Mouse (Mus musculus) WW6 (cell line): Measurements from ENCODE around the gene Rnf227.
"Not testable (repeated sequence)": the region's sequence is repeated elsewhere in the genome, so short reads cannot be mapped to it uniquely, and the experiment has no call there.

ENCODE experiments used
- DNase-seq: peaks from one replicate; pipeline ENCODE4 v3.0.0-alpha.2; 2013; ENCODE audit warnings: low read depth, low spot score

The Rnf227 gene

DNA sequence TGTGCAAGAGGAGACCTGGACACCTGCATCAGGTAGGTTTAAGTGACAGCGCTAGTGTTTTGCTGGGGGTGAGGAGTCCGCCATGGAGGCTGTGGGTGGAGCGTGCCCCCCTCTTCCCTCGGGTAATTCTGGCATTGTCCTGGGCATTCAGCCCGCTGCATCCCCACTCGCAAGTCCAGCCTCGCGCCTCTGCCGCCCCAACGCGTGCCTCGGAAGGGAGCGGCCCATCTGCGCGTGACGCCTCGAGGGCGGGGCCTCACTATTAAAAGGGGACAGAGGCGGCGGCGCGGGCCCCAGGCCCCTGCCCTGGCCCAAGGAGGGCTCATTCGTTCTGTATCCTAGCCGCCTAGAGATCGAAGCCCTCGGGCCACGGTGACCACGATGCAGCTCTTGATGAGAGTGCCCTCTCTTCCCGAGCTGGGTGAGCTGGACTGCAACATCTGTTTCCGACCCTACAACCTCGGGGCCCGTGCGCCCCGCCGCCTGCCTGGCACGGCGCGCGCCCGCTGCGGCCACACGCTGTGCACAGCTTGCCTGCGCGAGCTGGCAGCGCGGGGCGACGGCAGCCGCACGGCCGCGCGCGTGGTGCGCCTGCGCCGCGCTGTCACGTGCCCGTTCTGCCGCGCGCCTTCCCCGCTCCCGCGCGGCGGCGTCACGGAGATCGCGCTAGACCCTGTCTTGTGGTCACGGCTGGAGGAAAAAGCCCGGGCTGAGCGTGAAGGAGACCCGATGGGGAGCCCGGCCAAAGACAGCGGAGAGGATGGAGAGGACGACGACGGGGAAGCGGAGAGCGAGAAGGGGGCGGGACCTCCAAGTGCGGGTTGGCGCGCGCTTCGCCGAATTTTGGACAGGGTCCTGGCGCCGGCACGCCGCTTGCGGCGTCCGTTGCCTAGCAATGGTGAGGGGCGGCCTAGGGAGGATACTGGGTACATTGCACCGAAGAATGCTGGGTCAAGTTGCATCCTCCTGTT is at the start of gene Rnf227:
Gene Rnf227 (plus strand): TSS at position 301 of the 971 bp plus-strand sequence.
- no peak for DNase-seq

DNA sequence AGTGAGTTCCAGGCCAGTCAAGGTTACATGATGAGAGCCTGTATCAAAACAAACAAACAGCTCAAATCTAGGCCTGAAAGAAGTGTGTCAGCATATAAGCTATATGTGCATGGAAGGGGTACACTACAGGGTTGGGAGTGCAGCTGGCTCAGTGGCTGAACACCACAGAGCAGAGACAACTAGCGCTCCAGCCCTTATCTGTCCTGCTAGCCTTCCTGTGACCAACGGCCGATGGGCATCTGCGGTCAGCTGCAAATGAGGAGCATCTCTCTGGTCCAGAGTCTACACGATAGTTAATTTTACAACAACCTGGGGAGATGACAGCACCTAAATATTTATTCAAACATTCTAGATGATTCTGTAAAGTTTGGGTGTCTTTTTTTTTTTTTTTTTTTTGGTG is 49.1 kb upstream of the Rnf227 start:
- no peak for DNase-seq

DNA sequence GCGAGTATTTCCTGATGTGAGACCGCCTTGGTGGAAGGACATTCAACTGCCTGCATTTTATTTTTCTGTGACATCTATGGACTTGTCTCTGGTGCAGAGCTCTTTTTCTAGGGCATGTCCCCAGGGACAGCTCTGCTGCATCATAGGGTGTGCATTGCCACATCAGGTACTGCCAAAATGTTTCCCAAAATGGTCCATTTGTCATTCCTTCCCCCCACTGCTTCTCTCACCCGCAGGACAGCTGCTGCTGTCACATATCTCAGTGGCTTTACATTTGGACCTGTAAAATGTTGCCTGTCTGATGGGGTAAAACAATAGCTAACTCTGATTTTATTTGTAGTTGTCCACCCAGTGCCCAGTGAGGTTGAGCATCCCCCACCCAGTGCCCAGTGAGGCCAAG is 45.0 kb upstream of the Rnf227 start:
- no peak for DNase-seq

DNA sequence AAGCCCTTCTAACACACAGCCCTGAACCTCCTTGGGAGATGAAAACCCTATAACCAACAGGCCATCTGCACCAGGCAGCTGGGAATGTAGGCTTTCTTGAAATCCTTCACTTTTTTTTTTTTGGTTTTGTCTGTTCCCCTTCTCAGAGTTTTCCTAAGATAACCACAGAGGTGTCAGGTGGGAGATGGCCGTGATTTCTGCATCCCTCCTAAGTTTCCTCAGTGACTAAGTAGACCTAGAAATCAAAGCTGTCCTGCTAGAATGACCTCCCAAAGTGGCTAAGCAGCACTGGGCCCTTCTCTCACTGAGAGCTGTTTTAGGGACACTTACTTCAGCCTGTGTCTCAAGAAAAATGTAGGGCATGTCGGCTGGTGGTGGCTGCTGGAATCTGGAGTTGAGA is 42.5 kb upstream of the Rnf227 start:
- no peak for DNase-seq

DNA sequence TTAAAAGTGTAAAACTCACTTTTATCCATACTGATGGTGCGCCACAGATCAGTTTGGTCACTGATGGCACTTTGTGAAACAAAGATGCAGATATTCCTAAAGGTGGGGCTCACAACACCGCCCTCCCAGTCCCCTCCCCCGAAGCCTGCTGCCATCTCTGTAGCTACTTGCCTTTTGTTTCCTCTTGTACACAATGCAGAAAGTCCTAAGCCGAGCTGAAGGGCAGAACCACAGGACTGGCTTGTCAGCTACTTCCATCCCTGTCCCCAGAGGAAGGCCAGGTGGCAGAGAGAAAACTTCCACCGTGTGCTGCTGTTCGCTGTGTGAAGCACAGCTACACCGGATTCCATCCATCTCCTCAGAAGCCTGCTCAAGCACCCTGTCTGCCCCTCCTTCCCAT is 42.0 kb upstream of the Rnf227 start:
- DNase-seq, result no peak

DNA sequence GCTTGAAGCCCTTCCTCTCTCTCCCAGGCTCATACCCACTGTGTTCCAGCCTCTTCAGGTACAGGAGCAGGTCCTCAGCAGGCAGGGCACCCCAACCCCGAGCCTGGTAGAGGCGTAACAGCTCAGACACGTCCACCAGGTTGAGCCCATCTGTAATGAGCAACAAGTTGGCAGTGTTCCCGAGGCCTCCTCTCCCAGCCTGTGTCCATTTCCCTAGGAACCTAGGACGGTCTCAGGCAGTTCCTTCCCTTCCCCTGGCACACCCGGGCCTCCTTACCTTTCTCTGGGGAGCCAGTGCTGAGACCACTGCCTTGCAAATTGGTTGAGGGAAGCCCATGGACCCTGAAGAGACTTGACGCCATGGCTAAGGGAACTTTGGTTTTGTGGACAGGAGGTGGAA is 37.4 kb upstream of the Rnf227 start:
- DNase-seq, result no peak

DNA sequence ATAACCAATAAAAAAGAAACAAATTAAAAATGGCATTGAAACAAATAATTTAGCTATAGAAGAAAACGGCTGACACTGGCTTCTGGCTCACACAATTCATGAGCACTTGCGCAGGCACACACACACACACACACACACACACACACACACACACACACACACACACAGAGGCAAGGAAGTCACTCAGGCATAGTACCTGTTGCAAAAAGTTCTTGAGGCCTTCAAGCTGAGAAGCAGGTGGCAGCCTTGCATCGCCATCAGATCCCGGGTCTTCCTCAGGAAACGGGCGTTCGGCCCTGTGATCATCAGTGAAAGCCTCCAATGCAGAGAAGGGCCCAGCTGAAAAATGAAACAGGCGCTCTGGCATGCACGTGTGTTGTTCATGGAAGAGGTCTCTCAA is 35.0 kb upstream of the Rnf227 start:
- no peak for DNase-seq

DNA sequence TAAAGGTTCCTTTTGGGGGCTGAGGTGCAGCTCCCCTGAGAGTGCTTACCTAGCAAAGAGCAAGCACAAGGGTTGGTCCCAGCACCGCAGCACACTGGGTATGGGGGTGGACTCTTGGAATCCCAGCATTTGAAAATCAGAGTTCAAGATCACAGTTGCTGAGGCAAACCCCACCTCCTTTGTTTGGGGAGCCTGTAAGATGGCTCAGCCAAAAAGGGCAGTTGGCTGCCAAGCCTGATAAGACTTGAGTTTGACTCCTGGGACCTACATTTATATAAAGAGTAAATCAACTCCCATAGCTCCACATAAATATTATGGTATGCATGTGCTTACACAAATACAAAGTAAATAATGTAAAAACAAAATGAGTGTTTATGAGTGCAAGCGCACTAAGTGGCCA is 34.2 kb upstream of the Rnf227 start:
- no peak for DNase-seq

DNA sequence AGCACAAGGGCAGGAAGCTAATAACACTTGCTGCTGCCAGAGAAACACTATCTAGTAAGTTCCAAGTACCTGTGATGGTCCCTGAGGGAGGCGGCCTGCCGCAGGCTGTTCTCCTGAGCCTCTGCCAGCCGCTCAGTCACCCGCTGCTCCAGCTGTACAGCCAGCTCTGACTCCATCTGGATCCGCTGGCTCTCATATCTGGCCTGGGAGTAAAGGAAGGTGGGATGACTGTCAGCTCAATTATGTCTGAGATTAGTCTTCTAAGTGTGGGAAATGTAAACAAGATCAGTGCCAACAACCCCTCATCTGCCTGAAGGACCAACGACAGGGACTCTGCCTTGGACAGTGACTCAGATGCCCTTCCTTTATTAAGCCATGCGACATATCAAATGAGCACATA is 29.0 kb upstream of the Rnf227 start:
- DNase-seq, result no peak

DNA sequence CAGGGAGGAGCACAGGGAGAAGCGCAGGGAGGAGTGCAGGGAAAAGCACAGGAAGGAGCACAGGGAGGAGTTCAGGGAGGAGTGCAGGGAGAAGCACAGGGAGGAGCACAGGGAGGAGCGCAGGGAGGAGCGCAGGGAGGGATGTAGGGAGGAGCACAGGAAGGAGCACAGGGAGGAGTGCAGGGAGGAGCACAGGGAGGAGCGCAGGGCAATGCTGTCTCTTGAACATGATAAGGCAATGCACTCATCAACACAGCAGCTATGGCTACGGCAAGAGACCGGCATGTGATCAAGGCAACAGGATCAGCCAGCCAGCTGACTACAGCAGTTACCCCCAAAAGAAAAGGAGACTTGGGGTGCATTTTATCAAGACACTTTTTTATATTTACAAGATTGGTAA is 23.9 kb upstream of the Rnf227 start:
- DNase-seq, result no peak

DNA sequence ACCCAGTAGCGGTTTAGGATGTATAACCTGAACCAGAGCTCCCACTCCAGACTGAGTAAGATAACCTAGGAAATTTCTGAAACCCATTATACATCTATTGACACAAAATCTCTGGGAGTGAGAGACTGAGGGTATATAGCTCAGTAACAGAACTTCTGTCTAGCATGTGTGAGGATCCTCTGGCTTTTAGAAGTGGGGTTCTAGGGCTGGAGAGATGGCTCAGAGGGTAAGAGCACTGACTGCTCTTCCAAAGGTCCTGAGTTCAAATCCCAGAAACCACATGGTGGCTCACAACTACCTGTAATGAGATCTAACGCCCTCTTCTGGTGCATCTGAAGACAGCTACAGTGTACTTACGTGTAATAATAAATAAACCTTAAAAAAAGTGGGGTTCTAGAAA is 22.3 kb upstream of the Rnf227 start:
- not testable (repeated sequence) for DNase-seq

DNA sequence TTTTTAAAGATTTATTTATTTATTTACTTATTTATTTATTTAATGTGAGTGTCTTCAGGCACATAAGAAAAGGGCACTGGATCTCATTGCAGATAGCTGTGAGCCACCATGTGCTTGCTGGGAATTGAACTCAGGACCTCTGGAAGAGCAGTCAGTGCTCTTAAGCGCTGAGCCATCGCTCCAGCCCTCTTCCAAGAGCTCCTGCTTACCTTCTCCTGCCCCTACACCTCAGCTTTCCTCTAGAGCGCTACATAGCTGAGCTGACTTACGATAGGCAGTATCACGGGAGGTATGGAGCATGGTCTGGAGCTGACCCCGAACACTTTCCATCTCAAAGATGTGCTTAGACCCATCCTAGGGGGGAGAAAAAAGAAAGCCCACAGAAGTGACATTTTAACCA is 18.7 kb upstream of the Rnf227 start:
- no peak for DNase-seq

DNA sequence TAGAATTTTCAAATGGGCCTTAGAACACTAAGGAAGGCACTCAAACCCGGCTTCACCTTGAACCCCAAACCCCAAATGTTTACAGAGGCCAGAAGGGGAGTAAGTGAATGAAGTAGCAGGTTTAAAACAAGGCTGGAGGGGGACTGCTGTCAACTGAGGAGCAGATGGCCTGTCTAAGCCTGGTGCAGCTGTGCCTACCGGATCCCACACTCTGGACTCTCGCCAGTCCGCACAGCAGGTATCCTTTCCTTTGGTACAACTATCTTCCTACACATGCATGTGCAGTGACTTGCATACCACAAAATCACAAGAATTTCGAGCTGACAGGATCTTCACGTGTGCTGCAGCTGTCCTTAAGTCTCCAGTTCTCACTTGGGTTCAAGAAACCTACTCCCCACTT is 18.3 kb upstream of the Rnf227 start:
- DNase-seq, result no peak

DNA sequence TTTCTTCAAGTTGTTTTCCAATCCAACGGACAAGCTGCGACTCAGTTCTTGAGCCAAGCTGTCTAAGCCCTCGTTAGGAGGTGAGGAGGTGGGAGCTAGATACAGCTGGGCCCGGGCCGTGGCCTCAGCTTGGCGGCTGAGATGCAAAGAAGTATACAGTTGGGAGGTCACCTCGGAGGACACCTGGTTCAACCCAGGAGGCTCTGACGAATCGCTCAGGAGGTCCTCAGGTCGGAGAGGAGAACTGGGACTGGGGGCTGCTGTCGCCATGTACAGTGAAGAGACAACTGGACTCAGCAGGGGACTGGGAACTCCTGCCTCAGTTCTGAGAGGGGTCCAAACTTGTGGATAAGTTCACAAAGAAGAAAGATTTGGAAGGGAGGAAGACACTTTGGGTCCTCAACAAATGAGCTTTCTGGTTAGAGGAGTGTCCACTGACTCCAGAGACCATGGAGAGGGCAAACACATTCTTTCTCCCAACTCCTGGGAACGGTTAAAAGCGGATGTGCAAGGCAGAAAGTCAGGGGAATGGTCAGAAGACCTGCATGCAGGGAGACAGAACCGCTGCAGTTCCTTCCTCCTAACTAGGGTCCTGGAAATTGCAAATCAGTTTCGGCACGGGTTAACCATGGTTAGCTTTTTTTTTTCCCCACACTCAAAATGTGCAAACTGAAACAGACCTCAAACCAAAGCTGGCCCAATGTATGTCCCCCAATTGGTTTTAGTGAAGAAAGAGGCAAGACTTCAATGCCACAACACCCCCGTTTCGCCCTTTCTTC is 17.4 kb upstream of the Rnf227 start:
- DNase-seq, result no peak

DNA sequence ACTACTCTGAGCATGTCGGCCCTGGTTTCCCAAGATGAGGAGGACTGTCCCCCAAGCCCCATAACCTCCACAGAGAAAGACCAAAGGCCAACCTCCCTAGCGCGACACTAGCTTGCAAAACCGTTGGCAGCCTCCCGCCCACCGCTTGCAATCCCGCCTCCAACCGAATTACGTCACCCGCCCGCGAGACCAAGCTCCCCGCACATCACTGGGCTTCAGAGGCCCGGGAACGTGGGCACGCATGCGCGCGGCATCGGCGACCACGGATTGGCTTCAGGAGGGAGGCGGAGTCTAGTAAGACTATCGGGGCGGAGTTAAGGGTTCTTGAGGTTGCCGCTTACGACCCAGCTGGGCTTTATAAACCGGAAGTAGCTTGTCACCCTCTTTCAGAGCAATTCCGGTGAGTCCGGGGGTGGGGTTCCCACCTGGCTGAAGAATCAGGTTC is 16.6 kb upstream of the Rnf227 start, which contains the start of the genes Cntrob and Trappc1:
Gene Cntrob (minus strand): TSS at position 109 of the 445 bp plus-strand sequence.
Gene Trappc1 (plus strand): TSS at position 314 of the 445 bp plus-strand sequence.
- DNase-seq, result peak; percentile 99

DNA sequence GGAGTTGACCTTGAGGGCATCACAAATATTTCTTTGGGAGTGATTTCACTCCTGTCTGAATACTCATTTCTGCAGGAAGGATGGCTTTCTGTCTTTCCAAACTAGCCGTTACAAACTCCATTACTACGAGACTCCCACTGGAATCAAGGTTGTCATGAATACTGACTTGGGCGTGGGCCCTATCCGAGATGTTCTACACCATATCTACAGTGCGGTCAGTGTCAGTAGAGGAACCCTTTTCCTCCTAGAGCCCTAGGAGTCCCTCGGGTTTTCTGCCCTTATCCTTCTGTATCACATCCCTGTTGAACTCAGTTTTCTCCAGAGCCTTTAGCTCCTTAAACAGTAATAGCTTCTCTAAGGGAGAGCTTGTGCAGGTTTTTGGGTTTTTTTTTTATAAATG is 15.5 kb upstream of the Rnf227 start:
- no peak for DNase-seq

DNA sequence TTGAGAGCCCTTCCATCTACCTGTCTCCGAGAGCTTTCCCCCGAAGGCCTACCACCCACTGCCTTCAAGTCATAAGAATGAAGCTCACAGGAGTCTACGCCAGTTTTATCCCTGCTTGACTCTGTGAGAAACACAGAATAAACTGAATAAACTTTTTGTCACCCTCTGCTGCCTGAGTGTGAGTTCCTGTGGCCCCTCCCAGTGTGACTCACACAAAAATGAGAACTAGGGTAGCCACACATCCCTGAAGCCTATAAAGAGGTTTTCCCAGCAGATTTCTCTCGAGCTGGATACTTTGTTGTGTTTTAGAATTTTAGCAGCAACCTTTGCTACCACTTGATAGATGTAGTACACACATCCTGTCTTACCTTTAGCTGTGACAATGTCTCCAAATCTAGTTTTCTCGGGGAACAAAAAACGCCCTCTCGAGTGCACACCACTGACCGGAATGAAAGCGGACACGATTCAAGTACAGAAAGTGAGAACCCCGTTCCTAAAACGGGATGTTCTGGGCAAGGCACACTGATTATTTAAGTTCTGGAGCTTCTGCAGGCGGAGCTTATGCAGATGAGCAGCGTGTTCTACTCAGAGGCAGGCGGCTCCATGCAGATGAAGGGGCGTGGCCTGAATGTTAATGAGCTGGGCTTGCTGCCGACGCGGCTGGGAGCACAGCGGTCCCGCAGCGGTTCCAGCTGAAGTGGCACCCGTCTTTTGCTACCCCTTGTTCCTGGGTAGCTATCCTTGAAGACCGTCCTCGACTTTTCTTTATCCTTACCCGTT is 14.4 kb upstream of the Rnf227 start, which contains the start of gene Kcnab3:
Gene Kcnab3 (plus strand): TSS at position 631 of the 780 bp plus-strand sequence.
- peak; percentile 83 for DNase-seq

DNA sequence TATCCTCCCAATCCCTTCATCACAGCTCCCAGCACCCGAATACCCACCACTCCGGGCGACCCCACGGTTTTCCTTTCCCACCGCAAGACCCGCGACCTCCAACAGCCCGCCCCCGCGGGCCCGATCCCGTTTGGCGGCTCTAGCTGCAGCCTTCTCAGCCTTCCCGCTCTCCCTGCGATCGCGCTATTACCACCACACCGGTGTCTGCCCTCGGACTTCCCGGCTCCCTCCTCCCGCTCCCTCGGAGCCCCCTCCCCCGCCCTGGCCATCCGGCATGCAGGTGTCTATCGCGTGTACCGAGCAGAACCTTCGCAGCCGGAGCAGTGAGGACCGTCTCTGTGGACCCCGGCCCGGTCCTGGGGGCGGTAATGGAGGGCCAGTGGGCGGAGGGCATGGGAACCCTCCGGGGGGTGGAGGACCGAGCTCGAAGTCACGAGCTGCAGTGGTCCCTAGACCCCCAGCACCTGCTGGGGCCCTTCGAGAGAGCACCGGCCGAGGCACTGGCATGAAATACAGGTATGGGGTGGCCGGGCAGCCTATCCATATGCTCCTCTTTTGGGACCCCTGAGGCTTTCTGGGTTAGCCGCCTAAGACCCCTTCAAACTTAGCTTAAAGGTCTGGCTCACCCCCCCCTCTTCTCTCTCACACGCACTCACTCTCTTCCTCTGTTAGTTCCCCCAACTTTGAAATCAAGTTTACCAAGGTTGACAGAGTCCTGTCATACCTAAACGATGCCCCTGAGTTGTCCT is 13.7 kb upstream of the Rnf227 start:
- no peak for DNase-seq

DNA sequence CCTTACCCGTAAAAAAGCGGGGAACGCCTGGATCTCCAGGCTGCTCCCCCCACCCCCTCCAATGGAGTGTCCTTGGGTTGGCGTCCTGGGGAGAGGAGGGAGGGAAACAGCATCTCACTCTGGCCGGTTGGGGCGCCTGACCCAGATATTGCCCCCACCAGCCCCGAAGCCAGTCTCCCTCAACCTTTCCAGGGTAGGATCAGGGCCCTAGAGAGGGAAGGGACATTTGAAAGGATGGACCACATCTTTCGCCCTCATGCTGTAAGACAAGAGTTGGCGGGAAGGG is 13.2 kb upstream of the Rnf227 start:
- DNase-seq, result no peak

DNA sequence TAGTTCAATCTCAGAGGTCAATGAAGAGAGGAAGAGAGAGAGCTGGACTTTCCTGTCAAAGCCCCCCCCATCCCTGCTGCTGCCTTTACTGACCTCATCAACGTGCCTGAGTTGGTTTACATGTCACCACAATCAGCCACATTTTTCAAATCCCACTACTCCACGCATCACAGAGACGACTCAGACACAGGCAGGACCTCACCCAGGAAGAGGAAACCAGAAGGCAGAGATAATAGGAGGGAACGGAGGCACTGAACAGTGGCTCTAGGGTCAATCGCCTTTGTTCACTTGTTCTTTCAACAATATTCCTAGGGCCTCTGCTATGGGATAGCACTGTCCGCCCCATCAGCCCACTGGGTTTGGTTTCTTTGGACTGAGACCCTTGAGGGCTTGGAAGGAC is 12.6 kb upstream of the Rnf227 start:
- DNase-seq, result no peak

DNA sequence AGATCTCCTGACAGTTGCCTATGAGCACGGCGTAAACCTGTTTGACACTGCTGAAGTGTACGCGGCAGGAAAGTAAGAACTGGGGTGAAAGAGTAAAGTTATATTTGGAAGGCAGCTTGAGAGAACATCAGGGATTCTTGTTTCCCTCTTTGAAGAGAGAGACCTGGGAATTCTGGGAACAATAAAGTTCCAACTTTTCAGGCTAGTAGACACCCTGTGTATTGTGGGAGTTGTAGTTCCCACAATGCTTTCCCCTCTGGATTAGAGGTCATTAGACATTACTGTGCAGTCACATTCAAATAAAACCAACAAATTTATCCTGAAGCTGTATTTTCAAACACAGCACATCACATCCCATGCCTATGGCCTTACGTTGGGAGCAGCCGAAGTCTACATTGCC is 11.7 kb upstream of the Rnf227 start:
- DNase-seq, result no peak
